Mouse (Mus musculus): ENCODE data around the gene Tcf20. TPM values are rescaled to one million over a fixed set of nuclear protein-coding genes. Genes with fewer than 3 reads are reported as not detected.

Tcf20 gene
- total RNA-seq, 2 experiments from 2014 or later = 123 to 128 TPM

- intact Hi-C loops (cut with DNase I) = no loop called here
- no peak for DNase-seq (ENCODE audit: extremely low spot score in 1 of 2, low spot score in 2 of 2)
Measured at GRCm38 (mm10) chr15:82998811-82999221, 11.1 kb upstream of the Tcf20 start.

GRCm38 (mm10) chr15:82996431-82996830 lies 8.8 kb upstream of the Tcf20 start:
- no peak for DNase-seq (ENCODE audit: extremely low spot score in 1 of 2, low spot score in 2 of 2)
- intact Hi-C loops (cut with DNase I) = no loop called here

- DNase-seq (ENCODE audit: extremely low spot score in 1 of 2, low spot score in 2 of 2) = no peak
- intact Hi-C loops (cut with DNase I) = no loop called here
Measured at GRCm38 (mm10) chr15:82995239-82995638, 7.6 kb upstream of the Tcf20 start.

- no peak for DNase-seq (ENCODE audit: extremely low spot score in 1 of 2, low spot score in 2 of 2)
- intact Hi-C loops (cut with DNase I) = no loop called here
Measured at GRCm38 (mm10) chr15:82992911-82993310, 5.2 kb upstream of the Tcf20 start.

- intact Hi-C loops (cut with DNase I) = no loop called here
- no peak for DNase-seq (ENCODE audit: extremely low spot score in 1 of 2, low spot score in 2 of 2)
Measured at GRCm38 (mm10) chr15:82992079-82992783, 4.6 kb upstream of the Tcf20 start.

- intact Hi-C loops (cut with DNase I) = loop anchor here (5.0 kb wide), 1 partner anchor 67 kb away; no protein-coding TSS in a partner anchor
- DNase-seq (ENCODE audit: extremely low spot score in 1 of 2, low spot score in 2 of 2) = no peak
Measured at GRCm38 (mm10) chr15:82989190-82989704, 1.6 kb upstream of the Tcf20 start.

- intact Hi-C loops (cut with DNase I) = loop anchor here (5.0 kb wide), 1 partner anchor 65 kb away; no protein-coding TSS in a partner anchor
- no peak for DNase-seq (ENCODE audit: extremely low spot score in 1 of 2, low spot score in 2 of 2)
Measured at GRCm38 (mm10) chr15:82987014-82987731, 499 bp downstream of the Tcf20 start.

GRCm38 (mm10) chr15:82984574-82984973 lies 3.1 kb downstream of the Tcf20 start:
- intact Hi-C loops (cut with DNase I) = no loop called here
- no peak for DNase-seq (ENCODE audit: extremely low spot score in 1 of 2, low spot score in 2 of 2)

- DNase-seq (ENCODE audit: extremely low spot score in 1 of 2, low spot score in 2 of 2) = no peak
- intact Hi-C loops (cut with DNase I) = no loop called here
Measured at GRCm38 (mm10) chr15:82984097-82984496, 3.6 kb downstream of the Tcf20 start.

- intact Hi-C loops (cut with DNase I) = no loop called here
- DNase-seq (ENCODE audit: extremely low spot score in 1 of 2, low spot score in 2 of 2) = peak in 1 of 2 experiments; percentile 53
Measured at GRCm38 (mm10) chr15:82983416-82984026, 4.2 kb downstream of the Tcf20 start.

GRCm38 (mm10) chr15:82982724-82983415 lies 4.8 kb downstream of the Tcf20 start:
- intact Hi-C loops (cut with DNase I) = no loop called here
- no peak for DNase-seq (ENCODE audit: extremely low spot score in 1 of 2, low spot score in 2 of 2)

GRCm38 (mm10) chr15:82981676-82982520 lies 5.8 kb downstream of the Tcf20 start:
- intact Hi-C loops (cut with DNase I) = no loop called here
- DNase-seq (ENCODE audit: extremely low spot score in 1 of 2, low spot score in 2 of 2) = no peak

- no peak for DNase-seq (ENCODE audit: extremely low spot score in 1 of 2, low spot score in 2 of 2)
- intact Hi-C loops (cut with DNase I) = no loop called here
Measured at GRCm38 (mm10) chr15:82979531-82979930, 8.1 kb downstream of the Tcf20 start.

- DNase-seq (ENCODE audit: extremely low spot score in 1 of 2, low spot score in 2 of 2) = no peak
- intact Hi-C loops (cut with DNase I) = no loop called here
Measured at GRCm38 (mm10) chr15:82974471-82974870, 13.2 kb downstream of the Tcf20 start.

GRCm38 (mm10) chr15:82969206-82969721 lies 18.4 kb downstream of the Tcf20 start:
- no peak for DNase-seq (ENCODE audit: extremely low spot score in 1 of 2, low spot score in 2 of 2)
- intact Hi-C loops (cut with DNase I) = no loop called here

- DNase-seq (ENCODE audit: extremely low spot score in 1 of 2, low spot score in 2 of 2) = peak; percentile 61 to 83
- intact Hi-C loops (cut with DNase I) = no loop called here
Measured at GRCm38 (mm10) chr15:82968449-82968848, 19.2 kb downstream of the Tcf20 start.

- intact Hi-C loops (cut with DNase I) = no loop called here
- no peak for DNase-seq (ENCODE audit: extremely low spot score in 1 of 2, low spot score in 2 of 2)
Measured at GRCm38 (mm10) chr15:82967947-82968346, 19.7 kb downstream of the Tcf20 start.

GRCm38 (mm10) chr15:82964266-82964825 lies 23.3 kb downstream of the Tcf20 start:
- intact Hi-C loops (cut with DNase I) = loop anchor here (5.0 kb wide), 1 partner anchor 68 kb away; the partner anchor contains the start of gene Nfam1
- DNase-seq (ENCODE audit: extremely low spot score in 1 of 2, low spot score in 2 of 2) = no peak

Data from left cerebral cortex, postnatal 10 days (tissue).